Mouse (Mus musculus): ENCODE data around the gene Mrpl37.

DNA sequence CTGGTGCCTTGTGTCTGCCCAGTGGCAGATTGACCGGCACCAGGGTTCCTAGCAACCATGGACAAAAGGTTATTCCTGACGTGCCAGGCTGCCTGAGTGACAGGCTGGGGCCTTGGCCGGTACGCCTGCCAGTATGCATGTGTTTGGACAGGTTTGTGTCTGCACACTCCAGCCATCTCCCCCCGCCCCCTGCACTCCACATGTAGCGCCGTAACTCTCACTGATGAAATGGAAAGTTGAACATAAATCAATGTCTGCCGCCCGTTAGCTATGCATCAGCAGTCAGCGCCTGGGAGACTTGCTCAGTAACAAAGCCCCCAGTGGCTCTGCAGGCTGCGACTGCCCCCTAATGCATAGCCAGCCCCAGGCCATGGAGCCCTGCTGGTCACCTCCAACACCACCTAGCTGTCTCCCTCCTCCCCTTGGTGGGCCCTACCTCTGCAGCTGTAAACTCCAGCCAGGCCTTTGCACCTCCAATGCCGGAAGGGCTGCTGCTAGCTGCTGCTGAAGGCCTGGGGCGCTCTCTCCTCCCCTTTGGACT is 50.6 kb downstream of the Mrpl37 start:
- TF ChIP-seq CTCF (IDR thresholded peaks at IDR 0.05): no peak
- TF ChIP-seq POLR2A (IDR thresholded peaks at IDR 0.05; ENCODE audit: insufficient read depth, low read depth, low read length): no peak
